Mouse (Mus musculus): ENCODE measurements around the gene H2-D1.
"Not testable (repeated sequence)": the region's sequence is repeated elsewhere in the genome, so short reads cannot be mapped to it uniquely, and the experiment has no call there.

Gene H2-D1

GRCm38 (mm10) chr17:35303756-35304350 is 41.3 kb downstream of the H2-D1 start:
- no peak for DNase-seq (ENCODE audit: low read depth, low spot score)

GRCm38 (mm10) chr17:35304478-35304877 is 41.9 kb downstream of the H2-D1 start:
- no peak for DNase-seq (ENCODE audit: low read depth, low spot score)

DNA sequence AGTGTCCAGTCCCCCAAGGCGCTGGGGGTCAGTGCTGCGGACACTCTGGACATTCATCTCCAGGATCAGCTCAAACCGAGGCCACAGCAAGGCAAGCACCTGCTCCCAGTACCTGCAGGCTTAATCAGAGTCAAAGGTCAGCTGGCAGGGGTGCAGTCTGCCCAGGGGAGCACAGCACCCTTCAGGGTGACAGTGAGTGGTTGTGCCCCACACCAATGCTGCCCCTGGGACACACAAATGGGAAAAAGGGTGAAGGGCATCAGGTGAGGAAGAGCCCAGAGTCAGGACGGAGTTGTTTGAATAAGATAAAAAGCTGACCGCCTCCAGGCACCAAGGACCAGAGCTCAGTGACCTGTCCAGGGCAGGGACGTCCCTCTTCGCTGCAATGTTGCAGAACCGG is 42.4 kb downstream of the H2-D1 start:
- not testable (repeated sequence) for DNase-seq (ENCODE audit: low read depth, low spot score)
